Mouse (Mus musculus) B cell, adult 2 months (primary cell): ENCODE measurements around the gene Trak2.
A peak's percentile ranks its signal among the peaks of the same experiment; 100 is the strongest.
"Not testable (repeated sequence)": the region's sequence is repeated elsewhere in the genome, so short reads cannot be mapped to it uniquely, and the experiment has no call there.

Experiments used
- DNase-seq, 2 experiments: peaks; one replicate each; pipeline ENCODE4 v3.0.0; 2022

Trak2 gene

GRCm38 (mm10) chr1:58953686-58954434, 19.4 kb downstream of the Trak2 start:
- peak; percentile 63 to 68 for DNase-seq

GRCm38 (mm10) chr1:58952997-58953396, 20.2 kb downstream of the Trak2 start:
- DNase-seq, result no peak

GRCm38 (mm10) chr1:58952526-58952925, 20.7 kb downstream of the Trak2 start:
- no peak for DNase-seq

GRCm38 (mm10) chr1:58951841-58952240, 21.4 kb downstream of the Trak2 start:
- no peak for DNase-seq

- DNase-seq, result no peak
Measured at GRCm38 (mm10) chr1:58950899-58951648, 22.2 kb downstream of the Trak2 start.

GRCm38 (mm10) chr1:58949561-58950106, 23.6 kb downstream of the Trak2 start:
- peak in 1 of 2 experiments; percentile 41 for DNase-seq

- no peak for DNase-seq
Measured at GRCm38 (mm10) chr1:58946718-58947117, 26.5 kb downstream of the Trak2 start.

- no peak for DNase-seq
Measured at GRCm38 (mm10) chr1:58945960-58946670, 27.1 kb downstream of the Trak2 start.

- no peak for DNase-seq
Measured at GRCm38 (mm10) chr1:58945523-58945922, 27.7 kb downstream of the Trak2 start.

- peak; percentile 37 to 44 for DNase-seq
Measured at GRCm38 (mm10) chr1:58937606-58938099, 35.6 kb downstream of the Trak2 start.

- DNase-seq, result peak in 1 of 2 experiments; percentile 37
Measured at GRCm38 (mm10) chr1:58936746-58937605, 36.3 kb downstream of the Trak2 start.

GRCm38 (mm10) chr1:58926664-58927063, 46.6 kb downstream of the Trak2 start:
- DNase-seq, result no peak

GRCm38 (mm10) chr1:58917566-58917965, 55.7 kb downstream of the Trak2 start:
- no peak for DNase-seq

GRCm38 (mm10) chr1:58909636-58910272, 63.5 kb downstream of the Trak2 start:
- DNase-seq, result no peak

- DNase-seq, result no peak
Measured at GRCm38 (mm10) chr1:58903681-58904080, 69.5 kb downstream of the Trak2 start.

GRCm38 (mm10) chr1:58897561-58897960, 75.7 kb downstream of the Trak2 start:
- peak; percentile 52 to 61 for DNase-seq

GRCm38 (mm10) chr1:58892386-58892785, 80.8 kb downstream of the Trak2 start:
- not testable (repeated sequence) for DNase-seq

- not testable (repeated sequence) for DNase-seq
Measured at GRCm38 (mm10) chr1:58891481-58892170, 81.6 kb downstream of the Trak2 start.

- not testable (repeated sequence) for DNase-seq
Measured at GRCm38 (mm10) chr1:58890697-58891290, 82.4 kb downstream of the Trak2 start.

- DNase-seq, result peak in 1 of 2 experiments; percentile 14
Measured at GRCm38 (mm10) chr1:58889826-58890546, 83.2 kb downstream of the Trak2 start.
